Mouse (Mus musculus): Measurements from ENCODE around the gene Trim65. TPM values are rescaled to one million over a fixed set of nuclear protein-coding genes. Genes with fewer than 3 reads are reported as not detected.

Trim65 gene
- 3.2 TPM for polyA plus RNA-seq (2015; fragmentation: Illumina TruSeq; extraction: RNeasy Lipid Tissue Mini Kit (QIAGEN cat#74804); ENCODE audit: low read depth, low replicate concordance)

GRCm38 (mm10) chr11:116130488-116131205 lies at the start of gene Trim65:
TSS of gene Trim65 (minus strand) at chr11:116131128.

GRCm38 (mm10) chr11:116167884-116168439 lies 37.0 kb upstream of the Trim65 start, which contains the start of gene Fbf1:
TSS of gene Fbf1 (minus strand) at chr11:116168166.

GRCm38 (mm10) chr11:116138468-116139138 lies 7.7 kb upstream of the Trim65 start, which contains the start of gene Mrpl38:
TSS of gene Mrpl38 (minus strand) at chr11:116138868.

GRCm38 (mm10) chr11:116127156-116127980 lies 3.6 kb downstream of the Trim65 start, which contains the start of gene Trim47:
TSS of gene Trim47 (minus strand) at chr11:116127210.

GRCm38 (mm10) chr11:116086258-116087193 lies 44.4 kb downstream of the Trim65 start, which contains the start of gene Wbp2:
TSS of gene Wbp2 (minus strand) at chr11:116086995.

GRCm38 (mm10) chr11:116077446-116078204 lies 53.3 kb downstream of the Trim65 start, which contains the start of gene Unc13d:
TSS of gene Unc13d (minus strand) at chr11:116077961.

Other genes starting within 250 kb of the Trim65 start
- gene Smim5, start 231.2 kb downstream of the Trim65 start, polyA plus RNA-seq (2015; fragmentation: Illumina TruSeq; extraction: RNeasy Lipid Tissue Mini Kit (QIAGEN cat#74804); ENCODE audit: low read depth, low replicate concordance), result 0.70 TPM
- not detected for gene Smim6, start 219.1 kb downstream of the Trim65 start, polyA plus RNA-seq (2015; fragmentation: Illumina TruSeq; extraction: RNeasy Lipid Tissue Mini Kit (QIAGEN cat#74804); ENCODE audit: low read depth, low replicate concordance)
- 55.3 TPM for gene Sap30bp, start 197.8 kb downstream of the Trim65 start, polyA plus RNA-seq (2015; fragmentation: Illumina TruSeq; extraction: RNeasy Lipid Tissue Mini Kit (QIAGEN cat#74804); ENCODE audit: low read depth, low replicate concordance)
- 19.8 TPM for gene Recql5, start 197.7 kb downstream of the Trim65 start, polyA plus RNA-seq (2015; fragmentation: Illumina TruSeq; extraction: RNeasy Lipid Tissue Mini Kit (QIAGEN cat#74804); ENCODE audit: low read depth, low replicate concordance)
- 8.7 TPM for gene Itgb4, start 156.4 kb downstream of the Trim65 start, polyA plus RNA-seq (2015; fragmentation: Illumina TruSeq; extraction: RNeasy Lipid Tissue Mini Kit (QIAGEN cat#74804); ENCODE audit: low read depth, low replicate concordance)
- gene Galk1, start 118.4 kb downstream of the Trim65 start, polyA plus RNA-seq (2015; fragmentation: Illumina TruSeq; extraction: RNeasy Lipid Tissue Mini Kit (QIAGEN cat#74804); ENCODE audit: low read depth, low replicate concordance), result 17.0 TPM
- gene H3f3b, start 103.2 kb downstream of the Trim65 start, polyA plus RNA-seq (2015; fragmentation: Illumina TruSeq; extraction: RNeasy Lipid Tissue Mini Kit (QIAGEN cat#74804); ENCODE audit: low read depth, low replicate concordance), result 240 TPM
- 13.7 TPM for gene Unk, start 100.8 kb downstream of the Trim65 start, polyA plus RNA-seq (2015; fragmentation: Illumina TruSeq; extraction: RNeasy Lipid Tissue Mini Kit (QIAGEN cat#74804); ENCODE audit: low read depth, low replicate concordance)
- 0.76 TPM for gene Unc13d, start 53.2 kb downstream of the Trim65 start, polyA plus RNA-seq (2015; fragmentation: Illumina TruSeq; extraction: RNeasy Lipid Tissue Mini Kit (QIAGEN cat#74804); ENCODE audit: low read depth, low replicate concordance)
- 423 TPM for gene Wbp2, start 44.1 kb downstream of the Trim65 start, polyA plus RNA-seq (2015; fragmentation: Illumina TruSeq; extraction: RNeasy Lipid Tissue Mini Kit (QIAGEN cat#74804); ENCODE audit: low read depth, low replicate concordance)
- 4.4 TPM for gene Trim47, start 3.9 kb downstream of the Trim65 start, polyA plus RNA-seq (2015; fragmentation: Illumina TruSeq; extraction: RNeasy Lipid Tissue Mini Kit (QIAGEN cat#74804); ENCODE audit: low read depth, low replicate concordance)
- gene Mrpl38, start 7.7 kb upstream of the Trim65 start, polyA plus RNA-seq (2015; fragmentation: Illumina TruSeq; extraction: RNeasy Lipid Tissue Mini Kit (QIAGEN cat#74804); ENCODE audit: low read depth, low replicate concordance), result 64.8 TPM
- gene Fbf1, start 37.0 kb upstream of the Trim65 start, polyA plus RNA-seq (2015; fragmentation: Illumina TruSeq; extraction: RNeasy Lipid Tissue Mini Kit (QIAGEN cat#74804); ENCODE audit: low read depth, low replicate concordance), result 37.6 TPM
- gene Ten1, start 67.7 kb upstream of the Trim65 start, polyA plus RNA-seq (2015; fragmentation: Illumina TruSeq; extraction: RNeasy Lipid Tissue Mini Kit (QIAGEN cat#74804); ENCODE audit: low read depth, low replicate concordance), result 58.6 TPM
- 119 TPM for gene Acox1, start 67.9 kb upstream of the Trim65 start, polyA plus RNA-seq (2015; fragmentation: Illumina TruSeq; extraction: RNeasy Lipid Tissue Mini Kit (QIAGEN cat#74804); ENCODE audit: low read depth, low replicate concordance)
- gene Evpl, start 106.9 kb upstream of the Trim65 start, polyA plus RNA-seq (2015; fragmentation: Illumina TruSeq; extraction: RNeasy Lipid Tissue Mini Kit (QIAGEN cat#74804); ENCODE audit: low read depth, low replicate concordance), result 1.3 TPM
- gene Srp68, start 143.1 kb upstream of the Trim65 start, polyA plus RNA-seq (2015; fragmentation: Illumina TruSeq; extraction: RNeasy Lipid Tissue Mini Kit (QIAGEN cat#74804); ENCODE audit: low read depth, low replicate concordance), result 58.8 TPM
- not detected for gene Galr2, start 149.8 kb upstream of the Trim65 start, polyA plus RNA-seq (2015; fragmentation: Illumina TruSeq; extraction: RNeasy Lipid Tissue Mini Kit (QIAGEN cat#74804); ENCODE audit: low read depth, low replicate concordance)
- gene Exoc7, start 176.1 kb upstream of the Trim65 start, polyA plus RNA-seq (2015; fragmentation: Illumina TruSeq; extraction: RNeasy Lipid Tissue Mini Kit (QIAGEN cat#74804); ENCODE audit: low read depth, low replicate concordance), result 74.2 TPM
- gene Foxj1, start 204.3 kb upstream of the Trim65 start, polyA plus RNA-seq (2015; fragmentation: Illumina TruSeq; extraction: RNeasy Lipid Tissue Mini Kit (QIAGEN cat#74804); ENCODE audit: low read depth, low replicate concordance), result 12.3 TPM